Mouse (Mus musculus): ENCODE results near the gene Grb7. TPM values are rescaled to one million over a fixed set of nuclear protein-coding genes. Genes with fewer than 3 reads are reported as not detected.

The Grb7 gene
- polyA plus RNA-seq, 1 experiment, result 2.4 TPM

- H3K4me1 ChIP-seq (ENCODE audit: control insufficient read depth, insufficient read depth, low read length), result no peaks in the 10 kb centered on the region
- H3K27ac ChIP-seq (ENCODE audit: control insufficient read depth, insufficient read depth, low read depth, low read length), result no peak overlapping the region
- H3K27me3 ChIP-seq (ENCODE audit: control insufficient read depth, insufficient read depth, low read length), result no peaks in the 10 kb centered on the region
- no peaks in the 10 kb centered on the region for H3K36me3 ChIP-seq (ENCODE audit: control insufficient read depth, insufficient read depth, low read length)
- H3K4me3 ChIP-seq (ENCODE audit: control insufficient read depth, low read depth, low read length), result no peak overlapping the region
- TF ChIP-seq POLR2A (IDR thresholded peaks at IDR 0.05; ENCODE audit: control insufficient read depth, low read depth, low read length), result no peak
- no peak for TF ChIP-seq CTCF (IDR thresholded peaks at IDR 0.05; ENCODE audit: control insufficient read depth, insufficient read depth, insufficient replicate concordance, low read depth, low read length)
Measured at GRCm38 (mm10) chr11:98479940-98480497, 33.8 kb downstream of the Grb7 start.

GRCm38 (mm10) chr11:98481231-98481630 lies 35.0 kb downstream of the Grb7 start:
- H3K27ac ChIP-seq (ENCODE audit: control insufficient read depth, insufficient read depth, low read depth, low read length), result no peak overlapping the region
- no peak overlapping the region for H3K4me3 ChIP-seq (ENCODE audit: control insufficient read depth, low read depth, low read length)
- no peaks in the 10 kb centered on the region for H3K4me1 ChIP-seq (ENCODE audit: control insufficient read depth, insufficient read depth, low read length)
- no peaks in the 10 kb centered on the region for H3K36me3 ChIP-seq (ENCODE audit: control insufficient read depth, insufficient read depth, low read length)
- TF ChIP-seq CTCF (IDR thresholded peaks at IDR 0.05; ENCODE audit: control insufficient read depth, insufficient read depth, insufficient replicate concordance, low read depth, low read length) (no peak), POLR2A (IDR thresholded peaks at IDR 0.05; ENCODE audit: control insufficient read depth, low read depth, low read length) (no peak)
- H3K27me3 ChIP-seq (ENCODE audit: control insufficient read depth, insufficient read depth, low read length), result no peaks in the 10 kb centered on the region

GRCm38 (mm10) chr11:98482067-98482466 lies 35.9 kb downstream of the Grb7 start:
- no peak for TF ChIP-seq POLR2A (IDR thresholded peaks at IDR 0.05; ENCODE audit: control insufficient read depth, low read depth, low read length)
- no peak for TF ChIP-seq CTCF (IDR thresholded peaks at IDR 0.05; ENCODE audit: control insufficient read depth, insufficient read depth, insufficient replicate concordance, low read depth, low read length)
- no peak overlapping the region for H3K4me3 ChIP-seq (ENCODE audit: control insufficient read depth, low read depth, low read length)
- H3K27ac ChIP-seq (ENCODE audit: control insufficient read depth, insufficient read depth, low read depth, low read length), result no peak overlapping the region
- no peaks in the 10 kb centered on the region for H3K36me3 ChIP-seq (ENCODE audit: control insufficient read depth, insufficient read depth, low read length)
- no peaks in the 10 kb centered on the region for H3K27me3 ChIP-seq (ENCODE audit: control insufficient read depth, insufficient read depth, low read length)
- H3K4me1 ChIP-seq (ENCODE audit: control insufficient read depth, insufficient read depth, low read length), result no peaks in the 10 kb centered on the region

- Histone ChIP-seq H3K4me1 (ENCODE audit: control insufficient read depth, insufficient read depth, low read length) (no peaks in the 10 kb centered on the region), H3K27me3 (ENCODE audit: control insufficient read depth, insufficient read depth, low read length) (no peaks in the 10 kb centered on the region), H3K27ac (ENCODE audit: control insufficient read depth, insufficient read depth, low read depth, low read length) (no peak overlapping the region), H3K36me3 (ENCODE audit: control insufficient read depth, insufficient read depth, low read length) (no peaks in the 10 kb centered on the region), H3K4me3 (ENCODE audit: control insufficient read depth, low read depth, low read length) (no peak overlapping the region)
- no peak for TF ChIP-seq POLR2A (IDR thresholded peaks at IDR 0.05; ENCODE audit: control insufficient read depth, low read depth, low read length)
- no peak for TF ChIP-seq CTCF (IDR thresholded peaks at IDR 0.05; ENCODE audit: control insufficient read depth, insufficient read depth, insufficient replicate concordance, low read depth, low read length)
Measured at GRCm38 (mm10) chr11:98485749-98486148, 39.6 kb downstream of the Grb7 start.

- TF ChIP-seq CTCF (IDR thresholded peaks at IDR 0.05; ENCODE audit: control insufficient read depth, insufficient read depth, insufficient replicate concordance, low read depth, low read length) (no peak), POLR2A (IDR thresholded peaks at IDR 0.05; ENCODE audit: control insufficient read depth, low read depth, low read length) (no peak)
- H3K4me3 ChIP-seq (ENCODE audit: control insufficient read depth, low read depth, low read length), result no peak overlapping the region
- H3K27ac ChIP-seq (ENCODE audit: control insufficient read depth, insufficient read depth, low read depth, low read length), result no peak overlapping the region
Measured at GRCm38 (mm10) chr11:98487526-98488040, 41.4 kb downstream of the Grb7 start.

GRCm38 (mm10) chr11:98488540-98489234 lies 42.5 kb downstream of the Grb7 start:
- TF ChIP-seq CTCF (IDR thresholded peaks at IDR 0.05; ENCODE audit: control insufficient read depth, insufficient read depth, insufficient replicate concordance, low read depth, low read length), result no peak
- TF ChIP-seq POLR2A (IDR thresholded peaks at IDR 0.05; ENCODE audit: control insufficient read depth, low read depth, low read length), result no peak
- no peaks in the 10 kb centered on the region for H3K27me3 ChIP-seq (ENCODE audit: control insufficient read depth, insufficient read depth, low read length)
- no peaks in the 10 kb centered on the region for H3K36me3 ChIP-seq (ENCODE audit: control insufficient read depth, insufficient read depth, low read length)
- H3K4me3 ChIP-seq (ENCODE audit: control insufficient read depth, low read depth, low read length), result no peak overlapping the region
- no peaks in the 10 kb centered on the region for H3K4me1 ChIP-seq (ENCODE audit: control insufficient read depth, insufficient read depth, low read length)
- no peak overlapping the region for H3K27ac ChIP-seq (ENCODE audit: control insufficient read depth, insufficient read depth, low read depth, low read length)

More at GRCm38 (mm10) chr11:98487526-98488040, 41.4 kb downstream of the Grb7 start:
- Histone ChIP-seq H3K27me3 (ENCODE audit: control insufficient read depth, insufficient read depth, low read length) (no peaks in the 10 kb centered on the region), H3K4me1 (ENCODE audit: control insufficient read depth, insufficient read depth, low read length) (no peaks in the 10 kb centered on the region), H3K36me3 (ENCODE audit: control insufficient read depth, insufficient read depth, low read length) (no peaks in the 10 kb centered on the region)

- H3K36me3 ChIP-seq (ENCODE audit: control insufficient read depth, insufficient read depth, low read length), result no peaks in the 10 kb centered on the region
- no peak overlapping the region for H3K4me3 ChIP-seq (ENCODE audit: control insufficient read depth, low read depth, low read length)
- TF ChIP-seq CTCF (IDR thresholded peaks at IDR 0.05; ENCODE audit: control insufficient read depth, insufficient read depth, insufficient replicate concordance, low read depth, low read length) (no peak), POLR2A (IDR thresholded peaks at IDR 0.05; ENCODE audit: control insufficient read depth, low read depth, low read length) (no peak)
- H3K27ac ChIP-seq (ENCODE audit: control insufficient read depth, insufficient read depth, low read depth, low read length), result no peak overlapping the region
- H3K27me3 ChIP-seq (ENCODE audit: control insufficient read depth, insufficient read depth, low read length), result no peaks in the 10 kb centered on the region
- H3K4me1 ChIP-seq (ENCODE audit: control insufficient read depth, insufficient read depth, low read length), result no peaks in the 10 kb centered on the region
Measured at GRCm38 (mm10) chr11:98491571-98491970, 45.4 kb downstream of the Grb7 start.
